Mouse (Mus musculus) common myeloid progenitor, adult 5-6 weeks (primary cell): ENCODE measurements at regions not wholly inside any gene's neighbourhood (a gene's known extent, or its start where the extent isn't known, plus 50 kb on each side); places are given as distances from the start of the nearest gene placed in this dataset.

Experiments used
- ATAC-seq: replicated peaks from 2 replicates; pipeline ENCODE4 v1.8.0; 2016; ENCODE audit warnings: low read depth, mild to moderate bottlenecking, moderate TSS enrichment, inconsistent platforms; ENCODE audit not compliant: poor library complexity, severe bottlenecking

GRCm38 (mm10) chr2:11853210-11853973 lies 75.7 kb downstream of the Ankrd16 start:
- peak; percentile 98 for ATAC-seq

DNA sequence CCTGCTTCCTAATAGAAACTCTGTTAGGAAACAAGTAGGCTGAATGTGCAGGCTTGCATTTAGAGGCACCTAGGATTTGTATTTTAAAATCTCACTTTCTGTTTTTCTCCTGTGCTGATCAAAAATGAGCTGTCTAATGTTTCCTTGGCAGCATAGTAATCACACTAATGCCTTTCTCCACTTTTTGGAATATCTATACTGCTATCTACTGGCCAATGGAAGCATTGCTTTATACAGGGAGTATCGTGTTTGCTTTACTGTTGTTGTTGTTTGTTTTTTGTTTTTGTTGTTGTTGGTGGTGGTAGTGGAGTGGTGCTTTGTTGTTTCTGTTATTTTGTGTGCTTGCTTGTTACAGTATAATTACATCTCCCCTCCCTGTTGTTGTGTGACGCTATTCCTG lies 92.3 kb downstream of the Ankrd16 start:
- 0 out of 2 replicates have a peak, but pooled peaks have one; percentile 54 for ATAC-seq

DNA sequence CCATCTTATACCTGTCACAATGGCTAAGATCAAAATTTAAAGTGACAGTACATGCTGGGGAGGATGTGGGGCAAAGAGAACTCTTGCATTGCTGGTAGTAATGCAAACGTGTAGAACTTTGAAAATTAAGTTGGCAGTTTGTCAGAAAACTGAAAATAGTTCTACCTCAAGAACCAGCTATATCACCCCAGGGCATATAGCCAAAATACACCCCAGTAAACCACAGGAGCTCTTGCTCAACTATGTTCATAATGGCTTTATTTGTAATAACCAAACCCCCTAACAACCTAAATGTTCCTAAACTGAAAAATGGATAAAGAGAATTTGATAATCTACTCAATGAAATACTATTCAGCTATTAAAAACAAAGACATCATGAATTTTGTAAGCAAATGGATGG lies 102.3 kb downstream of the Ankrd16 start:
- 0 out of 2 replicates have a peak, but pooled peaks have one; percentile 42 for ATAC-seq

- ATAC-seq = peak; percentile 100
Measured at GRCm38 (mm10) chr2:11894792-11895568, 117.3 kb downstream of the Ankrd16 start.

GRCm38 (mm10) chr2:11899698-11900660 lies 122.3 kb downstream of the Ankrd16 start:
- ATAC-seq = no peak

DNA sequence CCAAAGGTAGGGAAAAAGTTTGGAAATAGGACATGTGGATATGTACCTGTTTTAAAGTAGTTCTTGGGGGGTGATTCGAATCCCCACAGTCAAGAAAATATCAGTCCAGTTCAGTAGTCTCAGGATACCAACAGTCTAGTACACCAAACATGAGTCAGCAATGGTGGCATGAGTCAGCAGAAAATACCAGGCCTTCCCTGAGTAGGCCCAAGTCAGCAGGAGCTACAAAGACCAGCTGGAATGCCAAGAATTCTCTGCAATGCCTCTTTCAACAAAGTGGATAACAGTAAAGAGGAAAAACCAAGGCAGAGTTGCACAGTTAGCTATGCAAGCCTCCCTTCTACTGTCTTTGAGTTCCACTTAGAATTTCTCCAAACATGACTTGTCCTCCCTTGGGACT lies 137.1 kb downstream of the Ankrd16 start:
- ATAC-seq = no peak

DNA sequence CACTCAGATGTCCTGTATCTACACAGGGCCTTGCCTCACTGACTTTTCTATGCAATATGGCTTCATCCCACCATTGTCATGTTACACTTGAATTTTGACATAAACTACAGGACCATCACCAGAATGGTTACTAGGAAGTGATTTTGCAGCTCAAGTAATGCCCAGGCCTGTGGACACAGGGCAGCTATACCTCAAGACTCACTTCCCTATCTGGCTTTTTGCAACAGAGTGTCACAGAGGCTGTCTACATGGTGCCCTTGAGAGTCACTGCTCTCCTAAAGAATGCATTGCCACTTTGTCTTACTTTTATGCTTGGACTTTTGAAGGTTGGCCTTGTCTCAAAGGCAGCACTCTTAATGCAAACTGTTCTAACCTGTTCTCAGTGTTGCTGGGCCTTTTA lies 139.7 kb downstream of the Ankrd16 start:
- ATAC-seq = no peak

GRCm38 (mm10) chr2:11918070-11918469 lies 140.4 kb downstream of the Ankrd16 start:
- peak; percentile 42; the same call in 1 of the 2 replicates for ATAC-seq

DNA sequence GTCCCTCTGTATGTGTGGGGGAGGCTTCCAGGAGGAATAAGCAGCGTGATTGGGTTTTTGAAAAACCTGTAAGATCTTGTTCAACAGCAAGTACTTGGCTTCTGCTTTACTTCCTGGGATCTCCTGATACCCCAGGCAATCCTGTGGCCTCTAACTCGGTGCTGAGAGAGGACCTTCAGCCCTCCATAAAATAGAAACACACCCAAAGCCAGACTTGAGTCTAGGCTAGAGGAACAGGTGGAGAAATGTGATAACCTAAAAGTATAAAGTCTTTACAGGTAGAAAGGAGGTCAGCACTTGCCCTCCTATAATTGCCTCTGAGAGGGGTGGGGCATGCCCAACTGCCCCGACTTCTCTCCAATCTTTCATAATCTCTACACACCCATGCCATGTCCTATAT lies 183.1 kb downstream of the Ankrd16 start:
- ATAC-seq = no peak

- no peak for ATAC-seq
Measured at GRCm38 (mm10) chr2:11965374-11965773, 187.7 kb downstream of the Ankrd16 start.

DNA sequence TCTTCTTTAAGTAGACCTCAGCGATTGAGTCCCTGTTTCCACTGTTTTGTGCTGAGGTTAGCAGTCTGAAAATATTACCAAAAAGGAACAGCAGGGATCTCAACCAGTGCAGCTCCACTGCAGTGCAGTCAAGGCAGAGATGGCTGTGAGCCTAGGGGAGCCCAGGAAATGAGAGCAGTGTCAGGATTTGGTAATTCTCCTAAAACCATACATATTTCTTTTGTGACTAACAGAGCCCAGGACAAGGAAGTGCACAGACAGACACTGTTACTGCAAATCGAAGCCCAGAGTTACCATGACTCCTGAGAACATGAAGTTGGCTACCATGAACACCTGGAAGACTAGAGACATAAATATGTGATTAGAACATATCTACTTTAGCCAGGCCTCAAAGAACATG lies 189.3 kb downstream of the Ankrd16 start:
- no peak for ATAC-seq

GRCm38 (mm10) chr2:11971972-11972371 lies 194.3 kb downstream of the Ankrd16 start:
- ATAC-seq = peak; percentile 54

- peak; percentile 89 for ATAC-seq
Measured at GRCm38 (mm10) chr2:12001938-12002899, 224.5 kb downstream of the Ankrd16 start.

- ATAC-seq = no peak
Measured at GRCm38 (mm10) chr2:12004330-12004729, 226.7 kb downstream of the Ankrd16 start.

GRCm38 (mm10) chr2:12007201-12007600 lies 229.5 kb downstream of the Ankrd16 start:
- ATAC-seq = no peak

- ATAC-seq = no peak
Measured at GRCm38 (mm10) chr2:12011441-12011840, 233.8 kb downstream of the Ankrd16 start.

GRCm38 (mm10) chr2:12019607-12020006 lies 241.9 kb downstream of the Ankrd16 start:
- no peak for ATAC-seq

DNA sequence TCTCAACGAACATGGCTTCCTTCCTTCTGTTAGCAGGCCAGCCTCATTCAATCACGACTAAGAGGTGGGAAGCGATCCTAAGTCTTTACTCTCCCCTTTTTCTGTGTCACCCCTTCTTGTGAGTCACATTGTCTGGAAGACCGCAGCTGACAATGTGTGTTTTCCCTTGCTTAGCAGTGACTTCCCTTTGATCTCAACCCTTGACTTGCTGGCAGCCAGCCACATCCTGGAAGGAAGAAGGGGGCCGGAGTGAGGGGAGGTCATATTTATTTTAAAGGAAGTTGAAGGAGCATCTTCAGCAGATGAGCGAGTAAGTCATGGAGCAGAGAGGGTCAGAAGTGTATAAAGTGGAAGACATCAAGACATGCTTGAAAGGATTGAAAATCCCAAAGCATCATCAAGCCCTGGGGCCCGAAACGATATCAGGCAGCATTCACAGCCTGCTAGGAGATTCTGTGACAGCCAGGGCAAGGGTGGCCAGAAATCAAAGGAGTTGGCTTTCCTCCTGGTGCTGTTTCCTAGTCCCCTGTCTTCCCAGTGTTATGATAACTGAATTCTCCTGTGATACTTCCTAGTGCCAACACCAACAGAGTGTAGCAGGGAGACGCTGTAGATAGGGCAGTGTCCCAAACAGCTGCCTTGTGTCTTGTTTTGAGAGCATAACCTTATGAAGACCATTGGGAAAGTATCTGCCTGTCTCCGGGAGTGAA lies 245.9 kb downstream of the Ankrd16 start:
- 0 out of 2 replicates have a peak, but pooled peaks have one; percentile 15 for ATAC-seq
